Mouse (Mus musculus) thymus, postnatal 36 days (tissue): ENCODE data around the gene Accs.

Experiments
- DNase-seq, 2 experiments: peaks; one replicate each; pipeline ENCODE4 v3.0.0; 2022; ENCODE audit warnings: mixed read lengths in 2 of 2

Gene Accs

DNA sequence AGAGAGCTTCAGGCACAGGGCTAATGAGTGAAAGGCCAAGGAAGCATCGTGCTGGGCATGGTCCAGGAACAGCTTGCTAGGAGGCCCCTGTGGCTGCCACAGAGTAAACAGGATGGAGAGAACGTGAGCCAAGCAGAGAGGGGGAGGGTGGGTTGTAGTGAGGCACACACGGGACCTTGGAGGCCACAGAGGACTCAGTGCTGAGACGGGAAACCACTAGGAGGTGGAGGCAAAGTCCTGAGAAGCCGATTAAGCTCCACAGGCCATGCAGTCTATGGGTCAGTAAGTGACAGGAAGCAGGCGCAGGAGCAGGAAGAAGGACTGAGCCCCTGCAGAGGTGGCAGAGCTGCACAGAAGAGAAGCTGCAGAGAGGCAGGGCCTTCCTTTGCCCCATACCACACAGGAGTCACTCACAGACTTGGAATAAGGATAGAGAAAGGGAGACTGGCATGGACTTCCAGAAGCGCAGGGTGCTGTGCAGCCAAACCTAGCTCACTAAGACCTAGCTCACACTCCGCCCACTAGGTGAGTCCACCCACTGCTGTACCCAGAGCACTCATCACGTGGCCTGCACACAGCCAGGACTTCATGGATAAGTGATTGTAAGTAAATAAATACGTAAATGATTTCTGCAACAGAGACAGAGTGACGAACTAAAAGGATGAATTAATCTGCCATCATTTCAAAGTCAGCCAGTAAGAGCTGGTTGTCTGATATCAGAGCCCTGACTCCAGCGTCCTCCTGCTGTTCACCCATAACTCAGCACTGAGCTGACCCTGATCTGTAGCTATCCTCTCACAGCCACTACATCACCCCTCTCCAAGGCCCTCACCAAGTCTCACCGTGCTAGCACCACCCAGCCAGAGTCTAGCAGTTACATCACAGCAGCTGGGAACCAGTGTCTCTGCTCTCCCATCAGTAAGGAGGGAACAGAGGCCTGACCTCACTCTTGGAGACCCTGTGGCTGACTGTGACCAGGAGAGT, 57.9 kb downstream of the Accs start:
- no peak for DNase-seq

DNA sequence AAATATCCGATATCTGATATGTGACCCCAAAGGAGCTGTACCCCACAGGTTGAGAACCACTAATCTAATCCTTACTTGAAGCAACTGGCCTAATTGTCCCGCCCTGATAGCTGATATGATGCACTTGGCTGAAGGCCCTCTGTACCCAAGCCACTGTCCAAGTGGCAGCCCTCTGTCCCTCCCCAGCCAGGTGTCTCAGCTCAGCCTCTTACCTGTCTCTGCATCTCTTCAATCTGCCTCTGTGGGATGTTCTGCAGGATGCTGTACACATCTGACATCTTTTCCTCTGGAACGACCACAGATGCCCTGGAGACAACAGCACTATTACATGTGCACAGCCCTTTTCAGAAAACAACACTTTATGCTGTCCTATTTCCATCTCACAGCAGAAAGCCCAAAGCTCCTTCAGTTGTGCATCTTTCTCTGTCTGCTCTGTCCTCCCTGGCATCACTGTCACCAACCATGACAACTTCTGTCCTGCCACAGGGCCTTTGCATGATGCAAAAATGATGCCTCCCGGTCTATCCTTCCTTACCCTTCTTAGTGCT, 58.9 kb downstream of the Accs start:
- DNase-seq: no peak

DNA sequence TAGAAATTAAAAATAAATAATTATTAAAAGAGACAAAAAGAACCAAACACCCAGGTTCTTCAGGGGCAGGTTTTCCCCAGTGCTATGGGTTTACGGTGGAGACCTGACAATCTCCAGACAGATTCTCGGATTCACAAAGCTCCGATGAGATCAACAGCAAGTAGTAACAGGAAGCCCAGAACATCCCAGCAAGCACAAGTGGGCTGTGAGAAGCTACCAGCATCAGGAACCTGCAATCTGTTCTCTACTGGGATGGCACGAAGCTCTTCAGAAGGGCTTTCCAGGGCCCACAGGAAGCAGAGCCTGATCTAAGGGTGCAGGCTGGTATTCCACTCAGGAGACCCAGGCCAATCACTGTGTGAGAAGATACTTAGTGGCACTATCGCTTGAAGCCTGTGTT, 61.2 kb downstream of the Accs start:
- no peak for DNase-seq

DNA sequence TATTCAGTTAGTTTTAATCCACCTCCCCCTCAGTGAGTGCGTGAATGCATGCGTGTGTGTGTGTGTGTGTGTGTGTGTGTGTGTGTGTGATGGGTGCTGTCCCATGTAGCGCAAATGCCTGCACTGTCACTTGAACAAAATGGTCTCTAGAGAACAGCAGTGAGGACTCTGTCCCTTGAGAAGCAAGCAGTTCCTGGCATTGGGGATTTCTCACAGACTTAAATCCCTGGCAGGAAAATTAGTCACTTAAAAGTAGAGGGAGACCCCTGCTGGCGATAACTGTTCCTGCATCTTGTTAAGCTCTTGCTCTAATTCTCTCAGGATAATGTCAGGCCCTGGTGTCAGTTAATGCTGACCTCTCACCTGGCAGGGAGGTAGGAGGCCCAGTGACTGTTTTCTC, 63.6 kb downstream of the Accs start:
- DNase-seq: peak; percentile 23 to 51

DNA sequence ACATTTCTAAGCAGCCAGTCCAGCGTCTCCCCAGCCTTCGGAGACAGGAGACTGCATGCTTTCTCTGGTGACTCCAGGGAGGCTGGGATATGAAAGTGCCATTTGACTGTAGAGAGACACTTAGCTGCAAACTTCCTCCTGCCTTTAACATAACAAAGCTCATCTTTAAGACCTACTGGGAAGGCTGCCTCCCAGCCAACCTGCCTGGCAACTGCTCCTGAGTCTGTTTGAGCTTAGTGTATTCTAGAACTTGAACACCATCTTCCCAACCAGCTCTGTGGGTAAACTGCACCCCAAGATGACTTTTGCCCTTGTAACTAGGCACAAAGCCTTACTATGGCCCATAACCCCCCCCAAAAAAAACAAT, 64.3 kb downstream of the Accs start:
- DNase-seq: no peak

DNA sequence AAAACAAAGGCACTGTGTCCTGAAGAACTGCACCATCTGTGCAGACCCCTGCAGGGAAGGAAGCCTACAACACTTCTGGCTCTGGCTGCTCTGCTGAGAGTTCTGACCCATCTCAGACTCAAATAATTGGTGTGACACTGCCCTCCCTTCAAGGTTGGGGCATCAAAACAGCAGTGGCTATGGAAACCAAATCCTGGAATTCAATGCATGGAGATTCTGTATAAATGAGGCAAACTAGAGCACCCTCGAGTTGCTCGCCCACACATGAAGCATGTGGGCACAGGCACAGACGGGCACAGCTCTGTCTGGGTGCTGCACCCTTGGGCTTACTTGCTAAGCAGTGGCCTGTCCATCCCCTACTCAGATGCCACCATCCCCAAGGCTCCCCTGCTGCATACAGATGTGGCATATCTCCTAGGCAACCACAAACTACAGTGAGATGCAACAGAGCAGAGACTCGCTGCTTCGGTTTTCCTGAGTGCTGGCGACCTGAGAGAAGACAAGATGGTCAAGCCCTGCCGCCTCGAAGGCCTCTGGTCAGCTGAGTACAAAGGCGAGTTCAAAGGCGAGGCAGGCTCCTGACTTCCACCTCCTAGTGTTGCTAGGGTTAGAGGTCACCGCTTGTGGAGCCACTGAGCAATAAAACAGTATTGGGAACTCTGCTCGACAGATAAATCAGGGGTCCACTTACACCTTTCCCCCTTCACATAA, 64.9 kb downstream of the Accs start:
- no peak for DNase-seq

DNA sequence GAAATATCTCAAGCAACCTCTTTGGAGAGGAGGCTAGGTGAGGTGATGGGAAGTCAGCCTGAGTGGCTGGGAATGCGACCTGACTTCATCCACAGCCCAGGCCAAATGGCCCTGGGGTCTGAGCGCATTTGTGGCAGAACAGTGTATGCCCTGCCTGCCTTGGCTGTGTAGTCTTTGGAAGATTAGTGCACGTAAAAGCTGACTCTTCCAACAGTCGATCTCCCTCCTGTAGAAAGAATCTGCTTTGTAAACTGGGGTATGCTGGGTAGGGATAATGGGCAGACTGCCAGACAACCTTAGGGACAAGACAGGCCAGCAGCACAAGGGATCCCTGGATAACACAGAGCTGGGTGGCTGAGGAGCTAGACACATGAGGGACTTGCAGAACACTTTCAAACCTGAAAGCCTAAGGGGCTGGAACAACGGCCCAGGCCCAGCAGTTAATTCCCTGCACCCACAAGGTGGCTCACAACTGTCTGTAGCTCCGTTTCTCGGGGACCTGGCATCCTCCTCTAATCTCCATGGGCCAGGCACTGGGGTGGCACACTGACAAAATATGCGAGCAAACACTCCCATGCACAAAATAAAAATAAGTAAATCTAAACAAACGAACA, 65.7 kb downstream of the Accs start:
- no peak for DNase-seq
